Mouse (Mus musculus) kidney, adult 2 months (tissue): ENCODE measurements at regions not wholly inside any gene's neighbourhood (a gene's known extent, or its start where the extent isn't known, plus 50 kb on each side); places are given as distances from the start of the nearest gene placed in this dataset.
"Not testable (repeated sequence)": the region's sequence is repeated elsewhere in the genome, so short reads cannot be mapped to it uniquely, and the experiment has no call there.

Experiments
- CTCF ChIP-seq: fragments of 200-500 bp; conservative IDR thresholded peaks from 2 replicates; pipeline ENCODE4 v1.5.1; 2011; ENCODE audit warnings: low read depth, mild to moderate bottlenecking, control low read depth, low read length, moderate library complexity, mixed read lengths; ENCODE audit not compliant: insufficient read depth, insufficient read length
- POLR2A ChIP-seq: fragments of 200-500 bp; IDR thresholded peaks from one replicate; pipeline ENCODE4 v1.6.1; 2011; ENCODE audit warnings: low read depth, low read length, control low read depth

- not testable (repeated sequence) for TF ChIP-seq POLR2A, CTCF
Observed at GRCm38 (mm10) chr19:8518933-8519332, 72.1 kb upstream of the Slc22a8 start.
